Mouse (Mus musculus): Measurements from ENCODE around the gene Dcp1a.

- TF ChIP-seq CTCF (IDR thresholded peaks at IDR 0.05; ENCODE audit: low read depth), result no peak
- TF ChIP-seq EP300 (optimal IDR thresholded peaks at IDR 0.05), result no peak
Measured at GRCm38 (mm10) chr14:30564451-30564850, 85.1 kb downstream of the Dcp1a start.
